Mouse (Mus musculus): ENCODE results near the gene Scaf4. TPM values are rescaled to one million over a fixed set of nuclear protein-coding genes. Genes with fewer than 3 reads are reported as not detected.
A peak's percentile ranks its signal among the peaks of the same experiment; 100 is the strongest.
"Not testable (repeated sequence)": the region's sequence is repeated elsewhere in the genome, so short reads cannot be mapped to it uniquely, and the experiment has no call there.

Gene Scaf4
- total RNA-seq, 2 experiments from 2014 or later = 31.1 to 36.3 TPM

DNA sequence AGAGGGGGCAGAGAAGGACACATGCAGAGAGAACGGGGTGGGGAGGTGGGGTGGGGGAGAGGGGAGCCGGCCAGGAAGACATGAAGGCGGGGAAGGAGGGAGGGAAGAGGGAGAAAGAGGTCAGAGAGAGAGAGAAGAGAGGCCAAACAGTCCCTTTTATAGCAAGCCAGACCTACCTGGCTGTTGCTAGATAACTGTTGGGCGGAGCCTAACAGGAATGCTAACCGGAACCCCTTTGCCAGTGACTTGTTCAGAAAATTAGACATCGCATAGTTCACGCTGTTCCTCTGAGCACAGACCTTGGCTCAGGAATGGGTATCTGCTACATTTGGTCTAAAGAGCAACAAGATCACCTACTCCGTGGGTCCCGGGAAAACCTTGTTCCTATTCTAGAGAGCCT lies 6.7 kb upstream of the Scaf4 start:
- DNase-seq = no peak

DNA sequence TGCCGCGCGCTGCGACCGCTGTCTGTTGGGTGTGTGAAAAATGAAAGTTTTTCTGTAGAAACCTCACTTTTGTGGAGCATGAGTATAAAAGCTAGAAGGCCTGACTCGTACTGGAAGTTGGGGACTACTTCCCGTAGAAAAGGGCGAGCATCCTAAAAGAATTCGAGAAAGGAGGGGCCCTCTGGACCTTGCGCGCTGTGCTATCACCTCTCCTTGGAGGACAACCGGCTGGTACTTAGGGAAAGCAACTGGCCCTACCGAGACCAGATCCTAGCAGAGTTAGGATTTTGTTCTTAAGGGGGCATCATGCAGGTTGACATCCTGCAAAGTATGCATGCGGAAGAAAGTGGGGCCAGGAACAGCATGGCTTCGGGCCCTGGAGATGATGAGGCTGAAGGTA lies 613 bp upstream of the Scaf4 start:
- DNase-seq = peak; percentile 15

GRCm38 (mm10) chr16:90283266-90283904 lies 918 bp downstream of the Scaf4 start:
- peak; percentile 65 for DNase-seq

GRCm38 (mm10) chr16:90282620-90283265 lies 1.6 kb downstream of the Scaf4 start:
- no peak for DNase-seq

GRCm38 (mm10) chr16:90281406-90281805 lies 2.9 kb downstream of the Scaf4 start:
- DNase-seq = no peak

DNA sequence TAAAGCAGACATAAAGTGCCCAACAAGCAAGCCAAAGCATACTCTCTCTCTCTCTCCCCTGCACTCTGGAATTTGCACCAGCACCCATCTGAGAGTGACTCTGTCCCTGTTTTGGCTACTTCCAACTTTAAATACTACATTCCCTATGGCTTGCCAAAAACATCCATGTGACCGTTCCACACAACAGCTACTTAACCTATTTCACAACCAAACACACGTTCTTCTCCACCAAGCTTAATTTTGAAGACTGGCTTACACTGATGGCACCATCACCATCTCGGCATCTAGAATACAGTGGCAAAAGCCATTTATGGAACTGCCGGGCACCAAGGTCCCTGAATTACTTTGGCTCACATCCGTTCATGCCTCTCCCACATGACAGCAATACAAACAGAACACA lies 3.3 kb downstream of the Scaf4 start:
- no peak for DNase-seq

DNA sequence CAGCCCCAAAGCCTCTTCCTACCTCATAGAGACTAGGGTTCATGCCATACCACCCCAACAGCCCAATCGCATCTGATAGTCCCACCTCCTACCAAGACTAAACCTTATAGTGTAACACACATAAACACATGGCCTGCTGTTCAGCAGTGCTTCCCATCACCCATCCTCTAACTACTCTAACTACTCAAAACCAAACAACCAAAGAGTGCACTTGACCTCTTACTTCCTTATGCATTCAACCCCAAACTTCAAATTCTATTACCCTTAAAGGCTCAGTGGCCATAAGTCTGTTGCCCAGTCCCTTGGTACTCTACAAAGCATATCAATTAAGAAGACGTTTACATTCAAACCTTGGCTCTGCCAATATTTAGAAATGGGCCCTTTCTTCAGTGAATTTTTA lies 3.8 kb downstream of the Scaf4 start:
- no peak for DNase-seq

- DNase-seq = no peak
Observed at GRCm38 (mm10) chr16:90279058-90279457, 5.2 kb downstream of the Scaf4 start.

DNA sequence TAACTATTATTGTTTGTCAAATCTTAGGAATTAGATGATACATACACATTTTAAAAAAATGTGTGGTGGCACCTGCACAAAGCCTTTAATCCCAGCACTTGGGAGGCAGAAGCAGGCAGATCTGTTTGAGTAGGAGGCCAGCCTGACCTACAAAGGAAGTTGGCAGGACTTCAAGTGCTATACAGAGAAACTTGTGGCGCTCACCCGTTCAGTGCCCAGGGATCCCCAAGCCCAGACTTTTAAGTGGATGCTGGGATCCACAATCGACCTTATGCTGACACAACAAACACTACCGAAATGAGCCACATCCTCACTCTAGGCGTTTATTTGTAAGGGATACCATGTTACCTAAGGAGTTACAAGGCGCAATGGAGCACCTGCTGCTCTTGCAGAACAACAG lies 8.8 kb downstream of the Scaf4 start:
- no peak for DNase-seq

GRCm38 (mm10) chr16:90266581-90266980 lies 17.7 kb downstream of the Scaf4 start:
- no peak for DNase-seq

GRCm38 (mm10) chr16:90265106-90265505 lies 19.2 kb downstream of the Scaf4 start:
- no peak for DNase-seq

GRCm38 (mm10) chr16:90264021-90264420 lies 20.3 kb downstream of the Scaf4 start:
- DNase-seq = no peak

- no peak for DNase-seq
Observed at GRCm38 (mm10) chr16:90261791-90262190, 22.5 kb downstream of the Scaf4 start.

DNA sequence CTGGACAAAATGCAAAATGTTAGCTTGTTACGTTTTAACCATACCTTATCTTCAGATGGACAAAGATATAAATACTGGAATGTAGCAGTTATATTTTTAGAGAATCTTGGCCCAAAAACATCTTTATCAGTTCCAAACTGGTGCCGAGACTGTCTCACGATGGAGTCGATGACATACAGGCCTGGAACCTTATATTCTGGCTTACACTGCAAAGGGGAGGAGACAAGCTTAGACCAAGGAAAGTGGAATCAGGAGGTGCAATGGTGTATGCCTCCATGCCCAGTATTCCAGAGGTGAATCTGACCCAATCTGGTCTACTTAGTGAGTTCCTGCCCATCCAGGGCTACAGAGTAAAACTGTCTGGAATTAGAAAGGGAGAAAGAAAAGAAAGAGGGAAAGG lies 24.2 kb downstream of the Scaf4 start:
- DNase-seq = no peak

DNA sequence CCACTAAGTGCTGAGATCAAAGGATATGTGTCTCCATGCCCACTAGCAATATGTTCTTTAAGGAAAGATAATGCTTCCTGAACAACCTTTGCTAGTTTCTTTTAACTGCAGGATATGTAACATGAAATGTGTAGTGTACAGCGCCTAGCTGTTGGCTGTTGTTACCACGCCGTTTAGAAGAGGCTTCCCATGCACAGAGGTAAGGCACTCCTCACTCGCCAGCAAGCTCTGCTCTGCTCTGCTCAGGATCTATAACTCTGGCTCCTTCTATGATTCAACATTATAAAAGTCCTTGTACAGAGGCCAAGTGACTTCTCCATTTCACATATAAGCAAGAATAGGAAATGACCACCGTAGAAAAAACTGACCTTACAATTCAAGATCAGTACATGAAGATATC lies 24.7 kb downstream of the Scaf4 start:
- DNase-seq = no peak

DNA sequence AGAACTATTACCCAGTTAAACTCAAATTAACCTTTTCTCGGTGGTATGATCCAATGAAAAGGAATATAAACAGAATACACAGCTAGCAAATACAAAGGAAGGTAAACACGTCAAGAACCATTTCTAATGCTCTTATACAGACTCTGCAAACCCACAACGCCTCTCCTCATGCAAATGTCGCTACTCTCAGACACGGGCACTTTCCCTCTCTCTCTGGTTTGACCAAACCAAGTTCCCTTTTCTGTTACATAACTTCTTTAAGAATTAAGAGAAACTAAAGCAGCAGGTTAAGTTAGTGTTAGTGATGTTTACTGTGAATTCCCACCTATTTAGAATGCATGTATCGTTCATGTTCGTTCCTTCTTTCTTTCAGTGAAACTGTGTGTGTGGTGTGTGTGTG lies 25.4 kb downstream of the Scaf4 start:
- DNase-seq = no peak

GRCm38 (mm10) chr16:90252521-90252920 lies 31.8 kb downstream of the Scaf4 start:
- DNase-seq = no peak

- not testable (repeated sequence) for DNase-seq
Observed at GRCm38 (mm10) chr16:90251256-90251655, 33.0 kb downstream of the Scaf4 start.

GRCm38 (mm10) chr16:90250099-90250498 lies 34.2 kb downstream of the Scaf4 start:
- DNase-seq = no peak

- no peak for DNase-seq
Observed at GRCm38 (mm10) chr16:90242426-90243304, 41.6 kb downstream of the Scaf4 start.

- DNase-seq = no peak
Observed at GRCm38 (mm10) chr16:90241875-90242274, 42.4 kb downstream of the Scaf4 start.

GRCm38 (mm10) chr16:90239128-90239746 lies 45.1 kb downstream of the Scaf4 start:
- DNase-seq = no peak

DNA sequence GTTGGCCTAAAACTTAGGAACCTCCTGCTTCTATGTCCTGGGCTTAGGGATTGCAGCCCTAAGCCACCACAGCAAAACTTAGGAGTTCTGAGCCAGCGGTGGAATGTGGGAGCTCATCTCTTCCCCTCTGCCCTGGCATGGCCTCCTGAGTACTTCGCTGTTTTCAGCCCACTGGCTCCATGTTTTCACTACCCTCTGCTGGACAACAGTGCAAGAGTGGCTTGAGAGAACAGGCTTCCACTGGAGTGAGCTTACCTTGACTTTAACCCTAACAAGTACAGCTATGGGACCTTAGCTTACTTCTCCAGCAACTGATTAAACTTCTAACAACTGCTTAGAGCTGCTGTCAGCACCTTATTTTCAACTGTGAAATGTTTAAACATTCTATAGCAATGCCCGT lies 49.1 kb downstream of the Scaf4 start:
- DNase-seq = peak; percentile 21

Data from heart, postnatal 4 days (tissue).